Mouse (Mus musculus): ENCODE measurements around the gene Srpk2. TPM values are rescaled to one million over a fixed set of nuclear protein-coding genes. Genes with fewer than 3 reads are reported as not detected.
A peak's percentile ranks its signal among the peaks of the same experiment; 100 is the strongest.

The Srpk2 gene
- total and polyA plus RNA-seq, 3 experiments = 11.2 to 41.7 (median 16.9) TPM

DNA sequence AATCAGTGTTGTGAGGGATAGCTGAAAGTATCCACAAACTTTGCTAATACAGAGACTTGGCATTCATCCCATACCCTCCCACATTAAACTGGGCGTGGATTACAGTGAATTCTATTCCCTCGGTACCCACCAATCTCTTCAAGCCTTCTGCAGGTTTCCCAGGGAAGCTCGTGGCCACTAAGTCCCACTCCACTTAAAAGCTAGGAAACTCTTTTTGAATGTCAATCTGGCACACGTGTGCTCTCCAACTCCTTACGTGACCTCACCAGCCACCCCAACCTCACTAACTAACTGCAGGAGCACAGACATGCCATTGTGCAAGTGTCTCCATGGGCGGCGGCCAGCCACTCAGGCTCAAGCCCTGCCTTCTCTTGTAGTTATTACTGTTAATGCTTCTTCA, 12.3 kb downstream of the Srpk2 start:
- Histone ChIP-seq H3K27me3 (ENCODE audit: control insufficient read depth in 1 of 2, insufficient read depth in 2 of 2, low read length in 2 of 2) (no peaks in the 10 kb centered on the region), H3K9ac (ENCODE audit: control insufficient read depth, low read depth, low read length, poor library complexity, severe bottlenecking) (no peak overlapping the region), H3K9me3 (replicated peaks; ENCODE audit: insufficient read depth, low read length) (no peaks in the 10 kb centered on the region), H3K4me1 (ENCODE audit: control insufficient read depth in 1 of 2, insufficient read depth in 2 of 2, low read length in 2 of 2) (peaks cover 0 to 5% of the 10 kb centered on the region in 2 experiments; a peak in 2 of 4 replicates), H3K36me3 (ENCODE audit: control insufficient read depth in 1 of 2, insufficient read depth in 2 of 2, low read length in 2 of 2) (peaks cover 0 to 7% of the 10 kb centered on the region in 2 experiments; a peak in 2 of 4 replicates), H3K27ac (ENCODE audit: control insufficient read depth, low read depth, low read length) (no peak overlapping the region), H3K79me2 (ENCODE audit: control insufficient read depth, insufficient read depth, low read length, poor library complexity) (peaks cover 5% of the 10 kb centered on the region), H3K4me3 (ENCODE audit: control insufficient read depth in 1 of 2, insufficient read depth in 1 of 2, low read depth in 2 of 2, low read length in 2 of 2) (no peak overlapping the region)
- no peak for TF ChIP-seq HCFC1 (IDR thresholded peaks at IDR 0.05; ENCODE audit: low read depth, low read length)
- TF ChIP-seq BHLHE40 (IDR thresholded peaks at IDR 0.05; ENCODE audit: borderline replicate concordance, low read depth, low read length) = no peak
- TF ChIP-seq MYC (IDR thresholded peaks at IDR 0.05; ENCODE audit: low read depth, low read length) = no peak
- TF ChIP-seq POLR2AphosphoS2 (IDR thresholded peaks at IDR 0.05; ENCODE audit: low read length) = no peak
- TF ChIP-seq GATA1 (IDR thresholded peaks at IDR 0.05; ENCODE audit: low read depth, low read length) = no peak
- no peak for TF ChIP-seq RCOR1 (IDR thresholded peaks at IDR 0.05; ENCODE audit: low read depth, low read length)
- no peak for TF ChIP-seq USF1 (IDR thresholded peaks at IDR 0.05; ENCODE audit: low read depth, low read length)
- no peak for TF ChIP-seq NELFE (IDR thresholded peaks at IDR 0.05; ENCODE audit: low read depth, low read length)
- TF ChIP-seq GABPA (IDR thresholded peaks at IDR 0.05; ENCODE audit: low read depth, low read length) = no peak
- TF ChIP-seq EP300 (IDR thresholded peaks at IDR 0.05; ENCODE audit: low read depth in 1 of 2, low read length in 2 of 2) = no peak
- no peak for TF ChIP-seq USF2 (IDR thresholded peaks at IDR 0.05; ENCODE audit: borderline replicate concordance in 1 of 2, insufficient read depth in 1 of 2, low read depth in 1 of 2, low read length in 2 of 2)
- no peak for TF ChIP-seq E2F4 (IDR thresholded peaks at IDR 0.05; ENCODE audit: borderline replicate concordance, low read depth, low read length)
- no peak for TF ChIP-seq ZMIZ1 (IDR thresholded peaks at IDR 0.05; ENCODE audit: low read depth, low read length)
- TF ChIP-seq CTCF (IDR thresholded peaks at IDR 0.05 in 2 of 3, conservative IDR thresholded peaks at IDR 0.05 in 1 of 3; ENCODE audit: control insufficient read depth in 1 of 3, insufficient read depth in 1 of 3, low read depth in 2 of 3, low read length in 3 of 3, poor library complexity in 1 of 3, severe bottlenecking in 1 of 3) = no peak
- DNase-seq (ENCODE audit: low read depth, low spot score) = no peak

DNA sequence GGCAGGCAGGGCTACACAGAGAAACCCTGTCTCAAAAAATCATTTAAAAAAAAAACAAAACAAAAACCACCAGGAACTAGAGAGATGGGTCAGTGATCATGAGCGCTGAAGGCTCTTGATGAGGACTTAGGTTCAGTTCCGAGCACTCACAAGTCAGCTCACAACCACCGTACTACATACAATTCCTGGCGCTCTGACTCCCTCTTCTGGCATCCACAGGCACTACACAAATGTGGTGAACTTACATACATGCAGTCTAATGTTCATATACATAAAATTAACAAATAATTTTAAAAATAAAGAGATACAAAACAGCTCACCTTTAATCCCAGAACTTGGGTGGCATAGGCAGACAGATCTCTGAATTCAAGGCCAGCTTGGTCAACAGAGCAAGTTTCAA, 13.5 kb downstream of the Srpk2 start:
- H3K36me3 ChIP-seq (ENCODE audit: control insufficient read depth in 1 of 2, insufficient read depth in 2 of 2, low read length in 2 of 2) = peaks cover 0 to 3% of the 10 kb centered on the region in 2 experiments; a peak in 2 of 4 replicates
- H3K9me3 ChIP-seq (replicated peaks; ENCODE audit: insufficient read depth, low read length) = no peaks in the 10 kb centered on the region
- H3K79me2 ChIP-seq (ENCODE audit: control insufficient read depth, insufficient read depth, low read length, poor library complexity) = peaks cover 5% of the 10 kb centered on the region
- no peak overlapping the region for H3K9ac ChIP-seq (ENCODE audit: control insufficient read depth, low read depth, low read length, poor library complexity, severe bottlenecking)
- H3K4me3 ChIP-seq (ENCODE audit: control insufficient read depth in 1 of 2, insufficient read depth in 1 of 2, low read depth in 2 of 2, low read length in 2 of 2) = no peak overlapping the region
- peak; percentile 74 for DNase-seq (ENCODE audit: low read depth, low spot score)
- H3K27ac ChIP-seq (ENCODE audit: control insufficient read depth, low read depth, low read length) = no peak overlapping the region
- H3K27me3 ChIP-seq (ENCODE audit: control insufficient read depth in 1 of 2, insufficient read depth in 2 of 2, low read length in 2 of 2) = no peaks in the 10 kb centered on the region
- no peaks in the 10 kb centered on the region for H3K4me1 ChIP-seq (ENCODE audit: control insufficient read depth in 1 of 2, insufficient read depth in 2 of 2, low read length in 2 of 2)
- peak; percentile 35; the same call in 1 of the 2 replicates for TF ChIP-seq ZC3H11A (IDR thresholded peaks at IDR 0.05; ENCODE audit: low read depth, low read length)
- TF ChIP-seq ELF1 (IDR thresholded peaks at IDR 0.05; ENCODE audit: low read depth, low read length) = no peak
- no peak for TF ChIP-seq POLR2AphosphoS2 (IDR thresholded peaks at IDR 0.05; ENCODE audit: low read length)
- TF ChIP-seq CTCF (IDR thresholded peaks at IDR 0.05 in 2 of 3, conservative IDR thresholded peaks at IDR 0.05 in 1 of 3; ENCODE audit: control insufficient read depth in 1 of 3, insufficient read depth in 1 of 3, low read depth in 2 of 3, low read length in 3 of 3, poor library complexity in 1 of 3, severe bottlenecking in 1 of 3) = peak; percentile 51 to 64 (median 60)
- no peak for TF ChIP-seq NRF1 (IDR thresholded peaks at IDR 0.05; ENCODE audit: insufficient read depth, low read depth, low read length, poor library complexity, severe bottlenecking)
- TF ChIP-seq SMC3 (IDR thresholded peaks at IDR 0.05; ENCODE audit: low read depth, low read length) = peak; percentile 51
- no peak for TF ChIP-seq HCFC1 (IDR thresholded peaks at IDR 0.05; ENCODE audit: low read depth, low read length)
- TF ChIP-seq JUND (IDR thresholded peaks at IDR 0.05; ENCODE audit: low read depth, low read length) = no peak
- no peak for TF ChIP-seq NELFE (IDR thresholded peaks at IDR 0.05; ENCODE audit: low read depth, low read length)
- TF ChIP-seq MAX (IDR thresholded peaks at IDR 0.05; ENCODE audit: low read length) = no peak
- TF ChIP-seq SIN3A (IDR thresholded peaks at IDR 0.05; ENCODE audit: low read length) = no peak
- no peak for TF ChIP-seq ETS1 (IDR thresholded peaks at IDR 0.05; ENCODE audit: low read depth, low read length)
- no peak for TF ChIP-seq ZKSCAN1 (IDR thresholded peaks at IDR 0.05; ENCODE audit: low read depth, low read length)
- TF ChIP-seq MYB (IDR thresholded peaks at IDR 0.05; ENCODE audit: low read depth, low read length) = no peak
- TF ChIP-seq ZMIZ1 (IDR thresholded peaks at IDR 0.05; ENCODE audit: low read depth, low read length) = no peak
- TF ChIP-seq RAD21 (IDR thresholded peaks at IDR 0.05; ENCODE audit: low read depth, low read length) = peak; percentile 76
- no peak for TF ChIP-seq RCOR1 (IDR thresholded peaks at IDR 0.05; ENCODE audit: low read depth, low read length)
- TF ChIP-seq ZNF384 (IDR thresholded peaks at IDR 0.05; ENCODE audit: low read depth, low read length) = no peak
- TF ChIP-seq POLR2AphosphoS5 (IDR thresholded peaks at IDR 0.05; ENCODE audit: borderline replicate concordance, low read depth, low read length) = no peak
- TF ChIP-seq MXI1 (IDR thresholded peaks at IDR 0.05; ENCODE audit: low read depth, low read length) = no peak
- no peak for TF ChIP-seq CHD1 (IDR thresholded peaks at IDR 0.05; ENCODE audit: low read depth, low read length)
- TF ChIP-seq CHD2 (IDR thresholded peaks at IDR 0.05; ENCODE audit: low read length) = no peak
- no peak for TF ChIP-seq KAT2A (conservative IDR thresholded peaks at IDR 0.05; ENCODE audit: low read depth, low read length)
- TF ChIP-seq EP300 (IDR thresholded peaks at IDR 0.05; ENCODE audit: low read depth in 1 of 2, low read length in 2 of 2) = no peak
